Mouse (Mus musculus): ENCODE measurements at regions not wholly inside any gene's neighbourhood (a gene's known extent, or its start where the extent isn't known, plus 50 kb on each side); places are given as distances from the start of the nearest gene placed in this dataset.

GRCm38 (mm10) chr8:100612142-100612541 lies 1195.9 kb upstream of the Cdh8 start:
- 0 out of 2 replicates have a peak, but pooled peaks have one; percentile 21 for ATAC-seq (ENCODE audit: low FRiP score, low read depth)
- Histone ChIP-seq H3K4me1 (no peaks in the 10 kb centered on the region), H3K36me3 (no peaks in the 10 kb centered on the region), H3K27ac (no peak overlapping the region), H3K9me3 (no peaks in the 10 kb centered on the region), H3K9ac (no peak overlapping the region), H3K27me3 (replicated peaks) (no peaks in the 10 kb centered on the region), H3K4me2 (replicated peaks) (no peak overlapping the region), H3K4me3 (no peak overlapping the region)
- 72% methylated on average over 1 of the region's 1 CpGs for WGBS
